Mouse (Mus musculus): ENCODE measurements at regions not wholly inside any gene's neighbourhood (a gene's known extent, or its start where the extent isn't known, plus 50 kb on each side); places are given as distances from the start of the nearest gene placed in this dataset.
A peak's percentile ranks its signal among the peaks of the same experiment; 100 is the strongest.

GRCm38 (mm10) chr1:64322197-64322596 lies 200.1 kb upstream of the Klf7 start:
- Histone ChIP-seq H3K4me1 (replicated peaks; ENCODE audit: control insufficient read depth, insufficient read depth, low read length) (no peaks in the 10 kb centered on the region), H3K4me2 (ENCODE audit: low read length) (no peak overlapping the region), H3K27ac (ENCODE audit: low read length) (no peak overlapping the region), H3K4me3 (replicated peaks; ENCODE audit: low read length) (no peak overlapping the region), H3K9me3 (ENCODE audit: control insufficient read depth, low read length) (no peaks in the 10 kb centered on the region), H3K27me3 (replicated peaks; ENCODE audit: control insufficient read depth, insufficient read depth, low read length) (no peaks in the 10 kb centered on the region), H3K9ac (replicated peaks; ENCODE audit: low read depth, low read length) (no peak overlapping the region), H3K36me3 (ENCODE audit: control insufficient read depth, insufficient read depth) (no peaks in the 10 kb centered on the region)
- ATAC-seq: no peak
- WGBS: 90% methylated on average over 4 of the region's 4 CpGs

- Histone ChIP-seq H3K27ac (ENCODE audit: low read length) (no peak overlapping the region), H3K9me3 (ENCODE audit: control insufficient read depth, low read length) (no peaks in the 10 kb centered on the region), H3K36me3 (ENCODE audit: control insufficient read depth, insufficient read depth) (no peaks in the 10 kb centered on the region), H3K4me1 (replicated peaks; ENCODE audit: control insufficient read depth, insufficient read depth, low read length) (no peaks in the 10 kb centered on the region), H3K27me3 (replicated peaks; ENCODE audit: control insufficient read depth, insufficient read depth, low read length) (no peaks in the 10 kb centered on the region), H3K4me2 (ENCODE audit: low read length) (no peak overlapping the region), H3K4me3 (replicated peaks; ENCODE audit: low read length) (no peak overlapping the region), H3K9ac (replicated peaks; ENCODE audit: low read depth, low read length) (no peak overlapping the region)
- WGBS: 72% methylated on average over 3 of the region's 3 CpGs
- no peak for ATAC-seq
Measured at GRCm38 (mm10) chr1:64319155-64319582, 197.1 kb upstream of the Klf7 start.

GRCm38 (mm10) chr1:64318440-64319154 lies 196.5 kb upstream of the Klf7 start:
- 72% methylated on average over 8 of the region's 8 CpGs for WGBS
- Histone ChIP-seq H3K4me3 (replicated peaks; ENCODE audit: low read length) (no peak overlapping the region), H3K27ac (ENCODE audit: low read length) (no peak overlapping the region), H3K27me3 (replicated peaks; ENCODE audit: control insufficient read depth, insufficient read depth, low read length) (no peaks in the 10 kb centered on the region), H3K4me1 (replicated peaks; ENCODE audit: control insufficient read depth, insufficient read depth, low read length) (no peaks in the 10 kb centered on the region), H3K9me3 (ENCODE audit: control insufficient read depth, low read length) (no peaks in the 10 kb centered on the region), H3K9ac (replicated peaks; ENCODE audit: low read depth, low read length) (no peak overlapping the region), H3K36me3 (ENCODE audit: control insufficient read depth, insufficient read depth) (no peaks in the 10 kb centered on the region), H3K4me2 (ENCODE audit: low read length) (no peak overlapping the region)
- ATAC-seq: no peak

- Histone ChIP-seq H3K4me2 (ENCODE audit: low read length) (no peak overlapping the region), H3K9ac (replicated peaks; ENCODE audit: low read depth, low read length) (no peak overlapping the region), H3K4me1 (replicated peaks; ENCODE audit: control insufficient read depth, insufficient read depth, low read length) (no peaks in the 10 kb centered on the region), H3K27me3 (replicated peaks; ENCODE audit: control insufficient read depth, insufficient read depth, low read length) (no peaks in the 10 kb centered on the region), H3K27ac (ENCODE audit: low read length) (no peak overlapping the region), H3K4me3 (replicated peaks; ENCODE audit: low read length) (no peak overlapping the region), H3K9me3 (ENCODE audit: control insufficient read depth, low read length) (no peaks in the 10 kb centered on the region), H3K36me3 (ENCODE audit: control insufficient read depth, insufficient read depth) (no peaks in the 10 kb centered on the region)
- ATAC-seq: no peak
- 88% methylated on average over 5 of the region's 5 CpGs for WGBS
Measured at GRCm38 (mm10) chr1:64317032-64317636, 195.1 kb upstream of the Klf7 start.

GRCm38 (mm10) chr1:64311371-64311770 lies 189.3 kb upstream of the Klf7 start:
- H3K36me3 ChIP-seq (ENCODE audit: control insufficient read depth, insufficient read depth): no peaks in the 10 kb centered on the region

GRCm38 (mm10) chr1:64308560-64308959 lies 186.5 kb upstream of the Klf7 start:
- Histone ChIP-seq H3K36me3 (ENCODE audit: control insufficient read depth, insufficient read depth) (no peaks in the 10 kb centered on the region), H3K27ac (ENCODE audit: low read length) (no peak overlapping the region), H3K4me1 (replicated peaks; ENCODE audit: control insufficient read depth, insufficient read depth, low read length) (peaks cover 5% of the 10 kb centered on the region; the same call in 1 of the 2 replicates), H3K9me3 (ENCODE audit: control insufficient read depth, low read length) (no peaks in the 10 kb centered on the region), H3K27me3 (replicated peaks; ENCODE audit: control insufficient read depth, insufficient read depth, low read length) (no peaks in the 10 kb centered on the region), H3K9ac (replicated peaks; ENCODE audit: low read depth, low read length) (no peak overlapping the region), H3K4me2 (ENCODE audit: low read length) (no peak overlapping the region), H3K4me3 (replicated peaks; ENCODE audit: low read length) (no peak overlapping the region)
- no peak for ATAC-seq
- WGBS: 93% methylated on average over 15 of the region's 15 CpGs

More at GRCm38 (mm10) chr1:64311371-64311770, 189.3 kb upstream of the Klf7 start:
- H3K27me3 ChIP-seq (replicated peaks; ENCODE audit: control insufficient read depth, insufficient read depth, low read length): no peaks in the 10 kb centered on the region
- H3K4me1 ChIP-seq (replicated peaks; ENCODE audit: control insufficient read depth, insufficient read depth, low read length): no peaks in the 10 kb centered on the region
- H3K9ac ChIP-seq (replicated peaks; ENCODE audit: low read depth, low read length): no peak overlapping the region
- WGBS: 25% methylated on average over 3 of the region's 3 CpGs
- no peak for ATAC-seq
- no peak overlapping the region for H3K4me3 ChIP-seq (replicated peaks; ENCODE audit: low read length)
- no peak overlapping the region for H3K27ac ChIP-seq (ENCODE audit: low read length)
- H3K4me2 ChIP-seq (ENCODE audit: low read length): no peak overlapping the region
- H3K9me3 ChIP-seq (ENCODE audit: control insufficient read depth, low read length): no peaks in the 10 kb centered on the region

GRCm38 (mm10) chr1:64308088-64308487 lies 186.0 kb upstream of the Klf7 start:
- Histone ChIP-seq H3K4me3 (replicated peaks; ENCODE audit: low read length) (no peak overlapping the region), H3K4me2 (ENCODE audit: low read length) (no peak overlapping the region), H3K4me1 (replicated peaks; ENCODE audit: control insufficient read depth, insufficient read depth, low read length) (peaks cover 5% of the 10 kb centered on the region; the same call in 1 of the 2 replicates), H3K27me3 (replicated peaks; ENCODE audit: control insufficient read depth, insufficient read depth, low read length) (no peaks in the 10 kb centered on the region), H3K36me3 (ENCODE audit: control insufficient read depth, insufficient read depth) (no peaks in the 10 kb centered on the region), H3K27ac (ENCODE audit: low read length) (no peak overlapping the region), H3K9me3 (ENCODE audit: control insufficient read depth, low read length) (no peaks in the 10 kb centered on the region), H3K9ac (replicated peaks; ENCODE audit: low read depth, low read length) (no peak overlapping the region)
- no peak; the same call in 1 of the 2 replicates for ATAC-seq
- 52% methylated on average over 10 of the region's 10 CpGs for WGBS

- no peaks in the 10 kb centered on the region for H3K9me3 ChIP-seq (ENCODE audit: control insufficient read depth, low read length)
Measured at GRCm38 (mm10) chr1:64305427-64306213, 183.5 kb upstream of the Klf7 start.

GRCm38 (mm10) chr1:64302833-64303358 lies 180.8 kb upstream of the Klf7 start:
- no peaks in the 10 kb centered on the region for H3K9me3 ChIP-seq (ENCODE audit: control insufficient read depth, low read length)
- H3K4me2 ChIP-seq (ENCODE audit: low read length): peak overlapping the region; percentile 23
- H3K27me3 ChIP-seq (replicated peaks; ENCODE audit: control insufficient read depth, insufficient read depth, low read length): no peaks in the 10 kb centered on the region
- no peaks in the 10 kb centered on the region for H3K36me3 ChIP-seq (ENCODE audit: control insufficient read depth, insufficient read depth)
- no peak overlapping the region for H3K4me3 ChIP-seq (replicated peaks; ENCODE audit: low read length)
- no peak for ATAC-seq
- H3K9ac ChIP-seq (replicated peaks; ENCODE audit: low read depth, low read length): no peak overlapping the region
- peaks cover 10% of the 10 kb centered on the region for H3K4me1 ChIP-seq (replicated peaks; ENCODE audit: control insufficient read depth, insufficient read depth, low read length)
- 5% methylated on average over 8 of the region's 10 CpGs for WGBS
- H3K27ac ChIP-seq (ENCODE audit: low read length): no peak overlapping the region

More at GRCm38 (mm10) chr1:64305427-64306213, 183.5 kb upstream of the Klf7 start:
- 0 out of 2 replicates have a peak overlapping the region, but pooled peaks have one; percentile 33 for H3K27ac ChIP-seq (ENCODE audit: low read length)
- H3K4me2 ChIP-seq (ENCODE audit: low read length): no peak overlapping the region
- H3K36me3 ChIP-seq (ENCODE audit: control insufficient read depth, insufficient read depth): no peaks in the 10 kb centered on the region
- no peak overlapping the region for H3K9ac ChIP-seq (replicated peaks; ENCODE audit: low read depth, low read length)
- H3K4me1 ChIP-seq (replicated peaks; ENCODE audit: control insufficient read depth, insufficient read depth, low read length): peaks cover 10% of the 10 kb centered on the region
- no peaks in the 10 kb centered on the region for H3K27me3 ChIP-seq (replicated peaks; ENCODE audit: control insufficient read depth, insufficient read depth, low read length)
- no peak overlapping the region for H3K4me3 ChIP-seq (replicated peaks; ENCODE audit: low read length)
- peak; percentile 62 for ATAC-seq
- 45% methylated on average over 13 of the region's 13 CpGs for WGBS

Data from forebrain, embryonic 16.5 days (tissue).